Comparison of ENCODE assay signal across 10 mouse cellular contexts in the genomic region with DNA sequence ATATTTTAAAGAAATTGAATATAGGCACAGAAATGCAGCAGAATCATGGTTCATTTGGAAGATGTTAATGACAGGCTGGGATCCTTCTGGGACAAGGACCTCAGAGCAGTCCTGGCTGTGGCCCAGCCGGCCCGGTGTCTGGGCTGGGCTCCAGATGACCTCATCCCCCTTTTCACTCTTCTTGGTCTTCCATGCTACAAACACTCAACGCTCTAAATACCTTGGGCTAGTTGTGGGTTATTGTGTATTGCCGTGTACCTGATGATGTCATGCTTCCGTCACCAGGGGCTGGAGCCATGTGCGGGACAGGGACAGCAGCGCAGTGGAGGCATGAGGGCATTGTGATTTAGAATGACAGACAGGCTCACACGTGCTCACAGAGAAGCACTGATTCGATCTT. TPM values are rescaled to one million over a fixed set of nuclear protein-coding genes. Genes with fewer than 3 reads are reported as not detected.
DNase-seq lines count a peak whose midpoint lies in the region; ATAC-seq and TF ChIP-seq lines count a peak whose summit lies in the region.
"Had no signal": no experiment of that assay in that cellular context is flagged by ENCODE, and none has a peak within 500 bp of the region (broad histone marks: within the 10 kb centered on the region; RNA-seq: fewer than 3 reads in every experiment).

No protein-coding gene starts in this region.

- 82% methylated on average over 9 of the region's 9 CpGs for WGBS in kidney, embryonic 14.5 days

- H3K4me3 ChIP-seq in kidney, embryonic 14.5 days (ENCODE audit: low read length), result no peak overlapping the region
- H3K4me3 ChIP-seq in embryonic fibroblast, embryonic 13.5 days (ENCODE audit: insufficient read depth, low read length), result no peak overlapping the region
- H3K4me3 ChIP-seq: embryonic facial prominence, embryonic 13.5 days; limb, embryonic 12.5 days had no signal

- no peak overlapping the region for H3K9ac ChIP-seq in kidney, embryonic 14.5 days (ENCODE audit: low read depth, low read length)
- H3K9ac ChIP-seq: embryonic facial prominence, embryonic 13.5 days; limb, embryonic 12.5 days had no signal

- no peaks in the 10 kb centered on the region for H3K4me1 ChIP-seq in kidney, embryonic 14.5 days (ENCODE audit: control insufficient read depth, insufficient read depth, low read length)
- H3K4me1 ChIP-seq in embryonic fibroblast, embryonic 13.5 days (ENCODE audit: control insufficient read depth, insufficient read depth, low read length), result peaks cover 8% of the 10 kb centered on the region
- H3K4me1 ChIP-seq: embryonic facial prominence, embryonic 13.5 days; limb, embryonic 12.5 days had no signal

- no peak for TF ChIP-seq CTCF in embryonic fibroblast, embryonic 13.5 days (IDR thresholded peaks at IDR 0.05; ENCODE audit: borderline replicate concordance, insufficient read depth, low read length)

- H3K9me3 ChIP-seq in kidney, embryonic 14.5 days (ENCODE audit: control insufficient read depth, low read length), result no peaks in the 10 kb centered on the region
- H3K9me3 ChIP-seq: embryonic facial prominence, embryonic 13.5 days; limb, embryonic 12.5 days had no signal

- no peak overlapping the region for H3K4me2 ChIP-seq in kidney, embryonic 14.5 days (replicated peaks; ENCODE audit: low read depth, low read length)
- H3K4me2 ChIP-seq: embryonic facial prominence, embryonic 13.5 days; limb, embryonic 12.5 days had no signal

- no peak for TF ChIP-seq POLR2A in embryonic fibroblast, embryonic 13.5 days (IDR thresholded peaks at IDR 0.05; ENCODE audit: low read depth, low read length)

- no peak for ATAC-seq in kidney, embryonic 14.5 days (ENCODE audit: low FRiP score, low TSS enrichment)
- ATAC-seq in erythroid progenitor cell, adult 5-6 weeks (replicated peaks; ENCODE audit: low FRiP score, poor library complexity, severe bottlenecking), result no peak

- H3K27ac ChIP-seq in kidney, embryonic 14.5 days (ENCODE audit: low read depth, low read length), result no peak overlapping the region
- H3K27ac ChIP-seq in embryonic fibroblast, embryonic 13.5 days (ENCODE audit: insufficient read depth, low read length), result peak overlapping the region; percentile 11; the same call in 1 of the 2 replicates
- H3K27ac ChIP-seq: embryonic facial prominence, embryonic 13.5 days; limb, embryonic 12.5 days had no signal

- H3K36me3 ChIP-seq in kidney, embryonic 14.5 days (ENCODE audit: control insufficient read depth, insufficient read depth, low read length), result peaks cover 72% of the 10 kb centered on the region

- peak; percentile 60 for DNase-seq in kidney, adult 18-20 months
- DNase-seq in adrenal gland, postnatal 14 days, result peak; percentile 83
- peak; percentile 40 for DNase-seq in kidney, adult 9 months
- DNase-seq in embryo, embryonic 9.5 days (ENCODE audit: extremely low spot score), result no peak
- no peak for DNase-seq in frontal cortex, postnatal 25 days (ENCODE audit: low spot score in 2 of 2)

- H3K27me3 ChIP-seq in kidney, embryonic 14.5 days (ENCODE audit: control insufficient read depth, insufficient read depth, low read length), result no peaks in the 10 kb centered on the region
- H3K27me3 ChIP-seq: embryonic facial prominence, embryonic 13.5 days; limb, embryonic 12.5 days had no signal

RNA-seq across cellular contexts. Expression of gene Smarcc1, which starts 47.1 kb away (rescaled TPM):
- polyA plus RNA-seq in kidney, embryonic 14.5 days (2014; fragmentation: Nextera tagmentation; extraction: Ambion mirVana), result 99.3 and 198 TPM in 2 replicates
- total RNA-seq in adrenal gland, postnatal 14 days (2021), result 55.9 and 57.0 TPM in 2 replicates
- polyA plus RNA-seq in embryonic fibroblast, embryonic 13.5 days (2011; ENCODE audit: insufficient read length, low read depth, missing spikeins), result 108 and 127 TPM in 2 replicates
- total RNA-seq in erythroid progenitor cell, adult 5-6 weeks (2015; ENCODE audit: low replicate concordance), result 40.7 and 61.6 TPM in 2 replicates
- 49.2 and 71.5 TPM in 2 replicates for total RNA-seq in erythroid progenitor cell, adult 5-6 weeks (2017; ENCODE audit: low replicate concordance)

RNA-seq across cellular contexts. Expression of gene Dhx30, which starts 47.3 kb away (rescaled TPM):
- 122 and 142 TPM in 2 replicates for polyA plus RNA-seq in kidney, embryonic 14.5 days (2014; fragmentation: Nextera tagmentation; extraction: Ambion mirVana)
- total RNA-seq in adrenal gland, postnatal 14 days (2021), result 82.6 and 95.2 TPM in 2 replicates
- 63.2 and 65.1 TPM in 2 replicates for polyA plus RNA-seq in embryonic fibroblast, embryonic 13.5 days (2011; ENCODE audit: insufficient read length, low read depth, missing spikeins)
- 28.5 and 32.4 TPM in 2 replicates for total RNA-seq in erythroid progenitor cell, adult 5-6 weeks (2015; ENCODE audit: low replicate concordance)
- 14.8 and 39.3 TPM in 2 replicates for total RNA-seq in erythroid progenitor cell, adult 5-6 weeks (2017; ENCODE audit: low replicate concordance)

Comparison
In these comparisons a context has a peak if more than half of its experiments do, and no peak if none do; other contexts are left out.
1. DNase-seq: peak in kidney, adult 18-20 months (single experiment), adrenal gland, postnatal 14 days (single experiment) and kidney, adult 9 months (single experiment); none in embryo, embryonic 9.5 days (single experiment) and frontal cortex, postnatal 25 days (0 of 2).